In the genomic region with DNA sequence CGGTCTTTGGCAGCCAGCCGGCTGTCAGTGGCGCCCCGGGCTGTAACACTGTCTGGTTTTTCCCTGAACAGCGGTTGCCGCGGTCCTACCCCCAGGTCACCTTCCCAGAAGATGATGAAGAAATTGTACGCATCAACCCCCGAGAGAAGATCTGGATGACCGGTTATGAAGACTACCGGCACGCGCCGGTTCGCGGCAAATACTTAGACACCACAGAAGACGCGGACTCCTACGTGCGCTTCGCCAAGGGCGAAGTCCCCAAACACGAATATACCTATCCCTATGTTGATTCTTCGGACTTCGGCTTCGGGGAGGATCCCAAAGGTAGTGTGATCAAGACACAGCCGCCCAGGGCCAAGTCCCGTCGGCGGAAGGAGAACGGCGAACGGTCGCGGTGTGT, we compare ENCODE assay signal across 21 mouse cellular contexts.
DNase-seq lines count a peak whose midpoint lies in the region; ATAC-seq and TF ChIP-seq lines count a peak whose summit lies in the region.
"Had no signal": no experiment of that assay in that cellular context is flagged by ENCODE, and none has a peak within 500 bp of the region (broad histone marks: within the 10 kb centered on the region; RNA-seq: fewer than 3 reads in every experiment).

No protein-coding gene starts in this region.

- H3K9ac ChIP-seq in forebrain, postnatal 0 days = no peak overlapping the region
- H3K9ac ChIP-seq in forebrain, embryonic 11.5 days (ENCODE audit: low read length) = no peak overlapping the region
- no peak overlapping the region for H3K9ac ChIP-seq in liver, embryonic 15.5 days
- H3K9ac ChIP-seq: embryonic facial prominence, embryonic 15.5 days; heart, embryonic 12.5 days; hindbrain, embryonic 12.5 days had no signal

- no peak for TF ChIP-seq CTCF in forebrain, postnatal 0 days (IDR thresholded peaks at IDR 0.05; ENCODE audit: low read depth)

- peaks cover 31% of the 10 kb centered on the region for H3K9me3 ChIP-seq in forebrain, postnatal 0 days (ENCODE audit: low read length)
- H3K9me3 ChIP-seq in forebrain, embryonic 11.5 days (ENCODE audit: control insufficient read depth, low read length) = peaks cover 14% of the 10 kb centered on the region
- H3K9me3 ChIP-seq in liver, embryonic 15.5 days (replicated peaks) = peaks cover 17% of the 10 kb centered on the region

- no peak overlapping the region for H3K4me3 ChIP-seq in forebrain, postnatal 0 days (ENCODE audit: low read depth, low read length)
- no peak overlapping the region for H3K4me3 ChIP-seq in forebrain, embryonic 11.5 days (ENCODE audit: low read depth, low read length)
- H3K4me3 ChIP-seq in liver, embryonic 15.5 days (replicated peaks) = no peak overlapping the region
- H3K4me3 ChIP-seq: embryonic facial prominence, embryonic 15.5 days; erythroblast, embryonic 14.5 days; forebrain, embryonic 10.5 days; gastrocnemius, adult 2 months; heart, embryonic 12.5 days; hindbrain, embryonic 12.5 days had no signal

- peaks cover 45% of the 10 kb centered on the region for H3K36me3 ChIP-seq in forebrain, postnatal 0 days (ENCODE audit: insufficient read depth)
- peaks cover 34% of the 10 kb centered on the region for H3K36me3 ChIP-seq in forebrain, embryonic 11.5 days (ENCODE audit: control insufficient read depth, insufficient read depth, low read length)
- peaks cover 52% of the 10 kb centered on the region for H3K36me3 ChIP-seq in liver, embryonic 15.5 days (replicated peaks)

- peak; percentile 25 for DNase-seq in forebrain, postnatal 0 days
- DNase-seq in forebrain, embryonic 11.5 days (ENCODE audit: low spot score) = no peak
- DNase-seq in liver (no peak), ES-CJ7 (ENCODE audit: low read depth, low spot score) (peak; percentile 76), R1 (ENCODE audit: low read depth, low spot score) (peak; percentile 45)
- DNase-seq in lung, postnatal 10 days = no peak
- no peak for DNase-seq in spleen, adult 12 weeks (ENCODE audit: low spot score)
- DNase-seq: adrenal gland, postnatal 10 days; cerebellum, adult 11 months; cerebellum, adult 8-10 months; embryo, embryonic 11 days; gastrocnemius, adult 2 months; gastrocnemius, postnatal 25 days; kidney, adult 18-20 months had no signal

- H3K4me2 ChIP-seq in forebrain, postnatal 0 days (ENCODE audit: low read depth) = no peak overlapping the region
- H3K4me2 ChIP-seq in forebrain, embryonic 11.5 days (ENCODE audit: low read depth, low read length, severe bottlenecking) = no peak overlapping the region
- H3K4me2 ChIP-seq in liver, embryonic 15.5 days = no peak overlapping the region
- H3K4me2 ChIP-seq: embryonic facial prominence, embryonic 15.5 days; heart, embryonic 12.5 days; hindbrain, embryonic 12.5 days had no signal

- no peaks in the 10 kb centered on the region for H3K4me1 ChIP-seq in forebrain, postnatal 0 days (ENCODE audit: insufficient read depth)
- no peaks in the 10 kb centered on the region for H3K4me1 ChIP-seq in forebrain, embryonic 11.5 days (replicated peaks; ENCODE audit: control insufficient read depth, insufficient read depth, low read length)
- H3K4me1 ChIP-seq in liver, embryonic 15.5 days (replicated peaks) = peaks cover 35% of the 10 kb centered on the region
- H3K4me1 ChIP-seq: embryonic facial prominence, embryonic 15.5 days; heart, embryonic 12.5 days; hindbrain, embryonic 12.5 days had no signal

- ATAC-seq in forebrain, postnatal 0 days = 0 out of 2 replicates have a peak, but pooled peaks have one; percentile 25
- ATAC-seq in forebrain, embryonic 11.5 days (replicated peaks; ENCODE audit: low FRiP score) = no peak
- ATAC-seq in liver, embryonic 15.5 days (ENCODE audit: insufficient read depth) = no peak
- ATAC-seq: Patski had no signal

- no peaks in the 10 kb centered on the region for H3K27me3 ChIP-seq in forebrain, postnatal 0 days (ENCODE audit: insufficient read depth, low read length)
- no peaks in the 10 kb centered on the region for H3K27me3 ChIP-seq in forebrain, embryonic 11.5 days (ENCODE audit: control insufficient read depth, insufficient read depth, low read length)
- H3K27me3 ChIP-seq in liver, embryonic 15.5 days = no peaks in the 10 kb centered on the region
- H3K27me3 ChIP-seq: embryonic facial prominence, embryonic 15.5 days; heart, embryonic 12.5 days; hindbrain, embryonic 12.5 days; Patski had no signal

- no peak overlapping the region for H3K27ac ChIP-seq in forebrain, postnatal 0 days (ENCODE audit: low read depth, low read length)
- H3K27ac ChIP-seq in forebrain, embryonic 11.5 days (ENCODE audit: low read depth, low read length) = no peak overlapping the region
- peak overlapping the region; percentile 59; the same call in 1 of the 2 replicates for H3K27ac ChIP-seq in liver, embryonic 15.5 days (replicated peaks)
- H3K27ac ChIP-seq: embryonic facial prominence, embryonic 15.5 days; forebrain, embryonic 10.5 days; gastrocnemius, adult 2 months; hindbrain, embryonic 12.5 days had no signal

- 98% methylated on average over 35 of the region's 35 CpGs for WGBS in forebrain, postnatal 0 days
- 97% methylated on average over 35 of the region's 35 CpGs for WGBS in forebrain, embryonic 11.5 days
- 95% methylated on average over 35 of the region's 35 CpGs for WGBS in liver, embryonic 15.5 days (ENCODE audit: insufficient replicate concordance)

Comparison
In these comparisons a context has a peak if more than half of its experiments do, and no peak if none do; other contexts are left out.
1. DNase-seq: peak in forebrain, postnatal 0 days (single experiment), ES-CJ7 (single experiment) and R1 (single experiment); none in forebrain, embryonic 11.5 days (single experiment), liver (single experiment), lung, postnatal 10 days (single experiment) and spleen, adult 12 weeks (single experiment).